ENCODE assay signal across 8 mouse cellular contexts in genomic region chr1:81310087-81310626, GRCm38 (mm10).
DNase-seq lines count a peak whose midpoint lies in the region; ATAC-seq lines count a peak whose summit lies in the region.

No protein-coding gene starts in this region.

- H3K4me3 ChIP-seq in forebrain, embryonic 10.5 days = no peak overlapping the region
- H3K4me3 ChIP-seq in forebrain, embryonic 12.5 days (replicated peaks) = no peak overlapping the region

- H3K9ac ChIP-seq in forebrain, embryonic 12.5 days = no peak overlapping the region

- DNase-seq in forebrain, embryonic 10.5 days (ENCODE audit: extremely low spot score, low spot score) = peak; percentile 54
- DNase-seq in ZHBTc4 (ENCODE audit: low read depth, low spot score) = peak; percentile 64
- DNase-seq in embryo, embryonic 11 days = peak; percentile 81
- DNase-seq in layer of hippocampus, adult 9-10 months (ENCODE audit: low spot score) = peak; percentile 67
- DNase-seq in lung, postnatal 10 days = peak; percentile 74
- DNase-seq in right cerebral cortex, postnatal 10 days (ENCODE audit: low spot score in 2 of 2) = peak; percentile 69 to 82

- H3K27ac ChIP-seq in forebrain, embryonic 10.5 days = no peak overlapping the region
- H3K27ac ChIP-seq in forebrain, embryonic 12.5 days = no peak overlapping the region

- no peaks in the 10 kb centered on the region for H3K27me3 ChIP-seq in forebrain, embryonic 10.5 days (ENCODE audit: poor library complexity, severe bottlenecking)
- H3K27me3 ChIP-seq in forebrain, embryonic 12.5 days = no peaks in the 10 kb centered on the region; the same call in 1 of the 2 replicates

- no peaks in the 10 kb centered on the region for H3K4me1 ChIP-seq in forebrain, embryonic 10.5 days
- H3K4me1 ChIP-seq in forebrain, embryonic 12.5 days = no peaks in the 10 kb centered on the region

- H3K9me3 ChIP-seq in forebrain, embryonic 10.5 days = no peaks in the 10 kb centered on the region
- H3K9me3 ChIP-seq in forebrain, embryonic 12.5 days = no peaks in the 10 kb centered on the region

- ATAC-seq in forebrain, embryonic 12.5 days (ENCODE audit: low FRiP score) = no peak; the same call in 1 of the 2 replicates
- peak; percentile 68 for ATAC-seq in granulocyte monocyte progenitor cell, adult 5-6 weeks (replicated peaks; ENCODE audit: poor library complexity, severe bottlenecking)

- 0% methylated on average over 1 of the region's 1 CpGs for WGBS in forebrain, embryonic 10.5 days
- 0% methylated on average over 1 of the region's 1 CpGs for WGBS in forebrain, embryonic 12.5 days

- no peaks in the 10 kb centered on the region for H3K36me3 ChIP-seq in forebrain, embryonic 10.5 days (replicated peaks)
- H3K36me3 ChIP-seq in forebrain, embryonic 12.5 days (replicated peaks) = no peaks in the 10 kb centered on the region

- no peak overlapping the region for H3K4me2 ChIP-seq in forebrain, embryonic 12.5 days
